Mouse (Mus musculus) hindbrain, embryonic 16.5 days (tissue): ENCODE measurements around the gene Slc9a1. TPM values are rescaled to one million over a fixed set of nuclear protein-coding genes. Genes with fewer than 3 reads are reported as not detected.

Experiments used
- ATAC-seq: fragments of 200-750 bp; cut with Nextera tagmentation; 2 replicates; pipeline ENCODE4 v1.8.0; 2017; ENCODE audit warnings: moderate TSS enrichment, moderate library complexity
- H3K27ac ChIP-seq: fragments of 300-500 bp; sonication (generic); 2 replicates; pipeline ENCODE4 v1.5.1; 2014; ENCODE audit warnings: low read depth, mild to moderate bottlenecking, control low read depth, low read length, moderate library complexity
- H3K27me3 ChIP-seq: fragments of 300-500 bp; sonication (generic); replicated peaks from 2 replicates; pipeline ENCODE4 v1.6.1; 2014; ENCODE audit warnings: low read length; ENCODE audit not compliant: control insufficient read depth, insufficient read depth
- H3K36me3 ChIP-seq: fragments of 300-500 bp; sonication (generic); 2 replicates; pipeline ENCODE4 v1.6.1; 2014; ENCODE audit warnings: mild to moderate bottlenecking, low read length, moderate library complexity, mixed read lengths; ENCODE audit not compliant: control insufficient read depth, insufficient read depth
- H3K4me1 ChIP-seq: fragments of 300-500 bp; sonication (generic); 2 replicates; pipeline ENCODE4 v1.6.1; 2014; ENCODE audit warnings: low read depth, low read length; ENCODE audit not compliant: control insufficient read depth, insufficient read depth
- H3K4me2 ChIP-seq: fragments of 300-500 bp; sonication (generic); 2 replicates; pipeline ENCODE4 v1.6.1; 2014; ENCODE audit warnings: mild to moderate bottlenecking, low read length, control low read depth, moderate library complexity
- H3K4me3 ChIP-seq: fragments of 300-500 bp; sonication (generic); 2 replicates; pipeline ENCODE4 v1.5.1; 2014; ENCODE audit warnings: mild to moderate bottlenecking, low read length, control low read depth, moderate library complexity
- H3K9ac ChIP-seq: fragments of 300-500 bp; sonication (generic); 2 replicates; pipeline ENCODE4 v1.6.1; 2014; ENCODE audit warnings: low read depth, mild to moderate bottlenecking, control low read depth, low read length, moderate library complexity
- H3K9me3 ChIP-seq: fragments of 300-500 bp; sonication (generic); 2 replicates; pipeline ENCODE4 v1.6.1; 2014; ENCODE audit warnings: mild to moderate bottlenecking, low read length, moderate library complexity; ENCODE audit not compliant: control insufficient read depth
- WGBS: fragments of 180-500 bp; shearing (Covaris S2); extraction: QIAGEN DNeasy Blood & Tissue Kit; methylation state at CpG from one replicate; pipeline ENCODE4 v1.1.7; 2014; 5-methylcytosine and 5-hydroxymethylcytosine counted together
- polyA plus RNA-seq: library from polyadenylated mRNA; unstranded; fragments of >200 nt; fragmentation: Nextera tagmentation; extraction: Ambion mirVana; gene quantifications from 2 replicates; pipeline ENCODE4 v1.2.1, GENCODE M21; 2015

The Slc9a1 gene
- polyA plus RNA-seq, 1 experiment from 2014 or later, result 9.8 TPM

GRCm38 (mm10) chr4:133371621-133372277, 2.2 kb downstream of the Slc9a1 start:
- peaks cover 37% of the 10 kb centered on the region for H3K4me1 ChIP-seq
- WGBS, result 80% methylated on average over 7 of the region's 7 CpGs
- peak overlapping the region; percentile 19; the same call in 1 of the 2 replicates for H3K9ac ChIP-seq

GRCm38 (mm10) chr4:133372278-133372665, 2.8 kb downstream of the Slc9a1 start:
- Histone ChIP-seq H3K36me3 (no peaks in the 10 kb centered on the region), H3K9me3 (no peaks in the 10 kb centered on the region), H3K9ac (peak overlapping the region; percentile 19; the same call in 1 of the 2 replicates), H3K27me3 (no peaks in the 10 kb centered on the region), H3K4me3 (peak overlapping the region; percentile 84), H3K4me2 (peak overlapping the region; percentile 58), H3K27ac (no peak overlapping the region), H3K4me1 (peaks cover 37% of the 10 kb centered on the region)
- ATAC-seq, result no peak
- 63% methylated on average over 6 of the region's 6 CpGs for WGBS

More at GRCm38 (mm10) chr4:133371621-133372277, 2.2 kb downstream of the Slc9a1 start:
- no peaks in the 10 kb centered on the region for H3K36me3 ChIP-seq
- no peaks in the 10 kb centered on the region for H3K27me3 ChIP-seq
- no peak for ATAC-seq
- no peaks in the 10 kb centered on the region for H3K9me3 ChIP-seq
- peak overlapping the region; percentile 58 for H3K4me2 ChIP-seq
- peak overlapping the region; percentile 84 for H3K4me3 ChIP-seq
- no peak overlapping the region for H3K27ac ChIP-seq

- Histone ChIP-seq H3K9me3 (no peaks in the 10 kb centered on the region), H3K4me3 (no peak overlapping the region), H3K27me3 (no peaks in the 10 kb centered on the region), H3K4me2 (no peak overlapping the region), H3K36me3 (no peaks in the 10 kb centered on the region), H3K9ac (no peak overlapping the region), H3K4me1 (peaks cover 45% of the 10 kb centered on the region), H3K27ac (no peak overlapping the region)
- no peak for ATAC-seq
- WGBS, result 82% methylated on average over 4 of the region's 4 CpGs
These were observed 4.5 kb downstream of the Slc9a1 start for GRCm38 (mm10) chr4:133374011-133374410.

GRCm38 (mm10) chr4:133375812-133376577, 6.5 kb downstream of the Slc9a1 start:
- Histone ChIP-seq H3K9me3 (no peaks in the 10 kb centered on the region), H3K27ac (no peak overlapping the region), H3K36me3 (no peaks in the 10 kb centered on the region), H3K4me2 (no peak overlapping the region), H3K4me1 (peaks cover 36% of the 10 kb centered on the region), H3K9ac (no peak overlapping the region), H3K27me3 (no peaks in the 10 kb centered on the region), H3K4me3 (no peak overlapping the region)
- WGBS, result 42% methylated on average over 10 of the region's 10 CpGs
- ATAC-seq, result no peak

GRCm38 (mm10) chr4:133378236-133379045, 8.9 kb downstream of the Slc9a1 start:
- no peaks in the 10 kb centered on the region for H3K27me3 ChIP-seq
- no peak for ATAC-seq
- no peak overlapping the region for H3K4me3 ChIP-seq
- H3K4me2 ChIP-seq, result no peak overlapping the region
- WGBS, result 19% methylated on average over 13 of the region's 13 CpGs
- no peaks in the 10 kb centered on the region for H3K9me3 ChIP-seq
- no peaks in the 10 kb centered on the region for H3K36me3 ChIP-seq
- peaks cover 12% of the 10 kb centered on the region for H3K4me1 ChIP-seq
- H3K27ac ChIP-seq, result 0 out of 2 replicates have a peak overlapping the region, but pooled peaks have one; percentile 30
- peak overlapping the region; percentile 45 for H3K9ac ChIP-seq

- WGBS, result 30% methylated on average over 5 of the region's 5 CpGs
- no peak overlapping the region for H3K4me2 ChIP-seq
- H3K36me3 ChIP-seq, result no peaks in the 10 kb centered on the region
- no peaks in the 10 kb centered on the region for H3K9me3 ChIP-seq
- H3K9ac ChIP-seq, result no peak overlapping the region
- no peak overlapping the region for H3K27ac ChIP-seq
- ATAC-seq, result no peak; the same call in 1 of the 2 replicates
- H3K27me3 ChIP-seq, result no peaks in the 10 kb centered on the region
- H3K4me3 ChIP-seq, result no peak overlapping the region
- peaks cover 8% of the 10 kb centered on the region for H3K4me1 ChIP-seq
These were observed 9.5 kb downstream of the Slc9a1 start for GRCm38 (mm10) chr4:133379046-133379347.

GRCm38 (mm10) chr4:133379861-133380260, 10.4 kb downstream of the Slc9a1 start:
- WGBS, result 59% methylated on average over 3 of the region's 3 CpGs

GRCm38 (mm10) chr4:133380532-133380931, 11.0 kb downstream of the Slc9a1 start:
- H3K9ac ChIP-seq, result no peak overlapping the region
- H3K27ac ChIP-seq, result no peak overlapping the region
- H3K36me3 ChIP-seq, result no peaks in the 10 kb centered on the region
- ATAC-seq, result no peak
- H3K9me3 ChIP-seq, result no peaks in the 10 kb centered on the region
- H3K4me2 ChIP-seq, result no peak overlapping the region
- no peaks in the 10 kb centered on the region for H3K27me3 ChIP-seq
- 56% methylated on average over 6 of the region's 6 CpGs for WGBS
- H3K4me1 ChIP-seq, result peaks cover 8% of the 10 kb centered on the region
- H3K4me3 ChIP-seq, result no peak overlapping the region

More at GRCm38 (mm10) chr4:133379861-133380260, 10.4 kb downstream of the Slc9a1 start:
- no peak for ATAC-seq
- H3K27me3 ChIP-seq, result no peaks in the 10 kb centered on the region
- H3K27ac ChIP-seq, result no peak overlapping the region
- no peaks in the 10 kb centered on the region for H3K36me3 ChIP-seq
- peaks cover 8% of the 10 kb centered on the region for H3K4me1 ChIP-seq
- H3K9me3 ChIP-seq, result no peaks in the 10 kb centered on the region
- no peak overlapping the region for H3K4me2 ChIP-seq
- H3K9ac ChIP-seq, result no peak overlapping the region; the same call in 1 of the 2 replicates
- H3K4me3 ChIP-seq, result no peak overlapping the region

GRCm38 (mm10) chr4:133381141-133381540, 11.6 kb downstream of the Slc9a1 start:
- WGBS, result 79% methylated on average over 8 of the region's 8 CpGs
- no peak for ATAC-seq

More at GRCm38 (mm10) chr4:133381141-133381540, 11.6 kb downstream of the Slc9a1 start:
- H3K36me3 ChIP-seq, result no peaks in the 10 kb centered on the region
- H3K9ac ChIP-seq, result no peak overlapping the region
- peaks cover 8% of the 10 kb centered on the region for H3K4me1 ChIP-seq
- no peaks in the 10 kb centered on the region for H3K9me3 ChIP-seq
- no peak overlapping the region for H3K4me3 ChIP-seq
- no peak overlapping the region for H3K27ac ChIP-seq
- H3K27me3 ChIP-seq, result no peaks in the 10 kb centered on the region
- H3K4me2 ChIP-seq, result no peak overlapping the region
